Mouse (Mus musculus) c-Kit-negative CD71-positive TER-119-positive erythroid progenitor cells, embryonic 14.5 days (primary cell): Measurements from ENCODE around the gene Clrn2.
A peak's percentile ranks its signal among the peaks of the same experiment; 100 is the strongest.

ENCODE experiments used
- DNase-seq: peaks from one replicate; pipeline ENCODE4 v3.0.0-alpha.2; 2013; ENCODE audit warnings: low read depth, low spot score

The Clrn2 gene

DNA sequence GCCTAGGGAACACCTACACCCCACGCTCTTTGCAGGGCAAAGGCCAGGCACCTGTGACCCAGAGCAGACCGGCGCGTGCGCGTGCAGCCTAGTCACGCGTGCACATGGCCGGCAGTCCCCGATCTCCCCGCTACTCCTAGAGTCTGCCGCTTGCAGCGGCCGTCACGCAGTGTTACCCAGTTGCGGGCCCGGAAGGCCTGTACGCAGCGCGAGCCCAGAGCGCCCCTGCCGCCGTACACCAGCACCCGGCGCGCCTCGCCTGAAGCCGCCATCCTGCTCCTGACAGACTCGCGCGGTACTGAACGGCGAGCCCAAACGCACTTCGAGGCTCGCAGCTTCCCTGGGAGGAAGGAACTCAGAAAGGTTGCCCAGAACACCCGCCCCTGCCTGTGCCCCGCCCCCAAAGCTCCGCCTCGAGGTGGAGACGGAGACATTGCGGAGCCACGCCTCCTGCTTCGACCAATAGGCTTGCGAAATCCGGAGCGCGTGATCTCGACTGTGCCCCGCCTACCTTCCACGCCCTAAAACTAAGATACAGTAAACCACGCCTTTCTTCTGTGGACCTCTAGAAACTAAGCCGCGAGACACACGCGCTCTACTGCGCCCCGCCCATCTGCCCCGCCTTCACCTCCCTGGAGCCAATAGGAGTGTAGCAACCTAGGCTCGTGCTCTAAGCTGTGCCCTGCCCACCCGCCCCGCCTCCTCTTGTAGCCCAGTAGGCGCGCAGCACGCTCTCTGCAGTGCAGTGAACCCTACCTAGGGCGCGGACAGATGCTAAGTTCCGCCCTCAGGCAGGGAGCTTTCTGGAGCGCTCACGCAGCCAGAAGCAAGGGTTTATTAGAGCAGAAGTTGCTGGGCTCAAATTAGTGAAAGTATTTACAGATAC lies 3.5 kb upstream of the Clrn2 start, which contains the start of gene Qdpr:
Gene Qdpr (minus strand): TSS at position 406 of the 886 bp plus-strand sequence.
- peak; percentile 90 for DNase-seq

GRCm38 (mm10) chr5:45454456-45454855 lies 905 bp downstream of the Clrn2 start:
- no peak for DNase-seq

DNA sequence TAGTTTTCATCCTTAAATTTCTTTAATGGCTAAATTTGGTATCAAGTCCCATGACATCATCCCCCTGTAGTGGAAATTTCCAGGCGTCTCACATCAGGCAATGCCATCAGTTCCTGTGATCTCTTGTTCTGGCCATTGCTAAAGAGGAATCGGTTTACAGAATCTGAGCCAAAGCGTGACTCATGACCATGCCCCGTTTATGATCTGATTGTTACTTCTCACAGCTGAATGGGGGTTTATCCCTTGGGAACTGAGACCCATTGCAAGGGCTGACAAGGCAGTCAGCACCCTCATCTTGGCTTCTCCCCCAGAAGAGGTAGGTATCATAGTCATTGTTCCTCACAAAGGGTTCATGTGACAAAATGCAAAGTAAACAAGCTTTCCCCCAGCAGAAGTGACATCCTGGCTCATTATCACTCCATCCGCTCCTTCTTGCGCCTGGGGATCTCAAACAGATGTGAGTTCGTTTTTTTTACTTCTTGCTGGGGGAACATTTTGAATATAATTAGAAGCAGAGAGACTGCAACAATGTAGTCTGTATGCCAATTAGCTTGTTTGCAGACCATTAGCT lies 19.4 kb downstream of the Clrn2 start:
- DNase-seq: no peak

GRCm38 (mm10) chr5:45473521-45473920 lies 20.0 kb downstream of the Clrn2 start:
- no peak for DNase-seq

DNA sequence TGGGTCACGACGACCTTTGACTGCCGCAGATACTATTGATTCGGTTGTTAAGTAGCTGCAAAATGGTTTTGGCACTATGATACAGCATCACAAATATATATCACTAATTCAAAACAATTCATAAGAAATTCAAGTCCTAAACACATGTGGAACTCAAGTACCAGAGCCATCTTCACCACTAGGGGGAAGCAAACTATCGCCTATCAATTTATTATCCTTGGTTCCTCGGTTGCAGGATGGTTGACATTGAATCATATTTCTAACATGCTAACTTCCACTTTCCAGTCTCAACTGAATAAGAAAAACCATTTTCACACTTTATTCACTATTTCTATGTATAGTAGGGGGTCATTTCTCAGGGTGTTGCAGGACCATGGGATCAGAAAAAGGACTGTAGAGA lies 20.7 kb downstream of the Clrn2 start:
- DNase-seq: no peak

DNA sequence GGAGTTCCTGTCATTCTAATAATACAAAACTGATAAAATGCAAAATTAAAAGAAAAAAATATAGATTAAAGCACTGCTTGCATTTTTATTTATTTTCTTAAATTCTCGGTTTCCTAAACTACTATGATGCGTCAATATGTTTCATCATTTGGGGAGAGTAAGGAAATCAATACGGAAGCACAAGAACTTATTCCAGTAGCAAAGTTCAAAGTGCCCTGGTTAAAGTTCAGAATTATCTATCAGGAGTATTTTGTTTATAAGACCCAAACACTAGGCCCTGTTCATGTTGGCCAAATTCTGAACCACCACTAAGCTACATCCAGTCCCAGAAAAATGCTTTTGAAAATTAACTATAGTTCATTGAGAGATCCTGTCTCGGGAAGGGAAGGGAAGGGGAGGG lies 21.2 kb downstream of the Clrn2 start:
- no peak for DNase-seq

GRCm38 (mm10) chr5:45475771-45476170 lies 22.2 kb downstream of the Clrn2 start:
- DNase-seq: no peak

DNA sequence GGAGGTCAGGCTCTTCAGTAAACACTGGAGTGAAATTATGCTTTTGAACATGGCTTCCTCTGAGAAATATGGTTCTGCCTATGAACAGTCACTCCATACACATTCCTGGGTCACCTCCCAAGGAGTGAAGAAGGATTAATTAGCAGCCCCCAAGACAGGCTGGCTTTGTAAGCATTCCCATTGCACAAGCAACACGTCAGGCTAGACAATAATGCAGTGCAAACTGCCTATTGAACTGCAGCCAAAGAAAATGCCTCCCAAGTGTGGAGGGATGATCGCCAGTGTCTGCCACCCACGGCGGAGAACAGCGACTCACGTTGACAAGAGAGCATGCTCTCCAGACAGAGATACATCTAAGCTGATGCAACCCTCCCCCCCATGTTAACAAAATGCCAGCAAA lies 22.7 kb downstream of the Clrn2 start:
- no peak for DNase-seq

GRCm38 (mm10) chr5:45477601-45478000 lies 24.1 kb downstream of the Clrn2 start:
- DNase-seq: no peak

DNA sequence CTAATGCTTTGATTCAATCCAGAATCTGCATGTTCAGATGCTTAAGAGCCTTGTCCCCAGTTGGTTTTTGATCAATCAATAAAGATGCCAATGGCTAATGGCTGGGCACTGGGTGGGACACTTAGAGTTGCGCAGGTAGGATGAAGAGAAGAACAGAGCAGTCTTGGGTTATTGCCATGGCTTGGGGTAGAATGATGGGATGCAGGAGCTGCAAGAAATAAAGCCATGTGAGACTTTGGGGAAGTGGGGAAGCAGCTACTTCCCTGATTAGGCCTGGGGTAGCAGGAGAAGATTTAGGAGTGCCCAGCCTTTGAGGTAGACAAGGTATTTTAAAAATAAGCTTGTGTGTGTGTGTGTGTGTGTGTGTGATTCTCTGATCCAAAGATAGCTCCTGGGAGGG lies 26.5 kb downstream of the Clrn2 start:
- no peak for DNase-seq

- DNase-seq: no peak
Observed at GRCm38 (mm10) chr5:45481125-45481524, 27.6 kb downstream of the Clrn2 start.

GRCm38 (mm10) chr5:45482607-45483006 lies 29.1 kb downstream of the Clrn2 start:
- no peak for DNase-seq

- DNase-seq: no peak
Observed at GRCm38 (mm10) chr5:45483654-45484053, 30.1 kb downstream of the Clrn2 start.

- no peak for DNase-seq
Observed at GRCm38 (mm10) chr5:45491776-45492175, 38.2 kb downstream of the Clrn2 start.

- peak; percentile 87 for DNase-seq
Observed at GRCm38 (mm10) chr5:45493191-45494092, 39.9 kb downstream of the Clrn2 start, which contains the start of gene Lap3. TSS of gene Lap3 (plus strand) at chr5:45493374.

- no peak for DNase-seq
Observed at GRCm38 (mm10) chr5:45494093-45494755, 40.7 kb downstream of the Clrn2 start.

- no peak for DNase-seq
Observed at GRCm38 (mm10) chr5:45495429-45495975, 42.0 kb downstream of the Clrn2 start.

DNA sequence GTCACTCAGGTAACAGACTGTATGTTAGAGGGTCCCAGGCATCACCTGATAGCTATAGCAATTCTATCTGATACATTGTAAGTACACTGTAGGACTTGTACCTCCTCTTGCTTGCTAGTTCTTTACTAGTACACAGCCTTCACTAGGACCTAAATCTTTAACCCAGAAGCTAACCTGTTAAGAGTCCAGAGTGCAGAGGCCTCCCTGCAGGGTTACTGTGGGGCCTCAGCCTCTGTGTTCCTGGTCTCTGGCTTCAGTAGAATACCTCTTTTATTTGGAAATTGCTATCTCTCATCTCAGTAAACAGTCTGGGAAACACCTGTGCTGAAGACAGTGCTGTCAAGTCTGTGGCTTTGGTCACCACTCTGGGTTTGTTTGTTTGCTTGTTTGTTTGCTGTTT lies 42.5 kb downstream of the Clrn2 start:
- no peak for DNase-seq

DNA sequence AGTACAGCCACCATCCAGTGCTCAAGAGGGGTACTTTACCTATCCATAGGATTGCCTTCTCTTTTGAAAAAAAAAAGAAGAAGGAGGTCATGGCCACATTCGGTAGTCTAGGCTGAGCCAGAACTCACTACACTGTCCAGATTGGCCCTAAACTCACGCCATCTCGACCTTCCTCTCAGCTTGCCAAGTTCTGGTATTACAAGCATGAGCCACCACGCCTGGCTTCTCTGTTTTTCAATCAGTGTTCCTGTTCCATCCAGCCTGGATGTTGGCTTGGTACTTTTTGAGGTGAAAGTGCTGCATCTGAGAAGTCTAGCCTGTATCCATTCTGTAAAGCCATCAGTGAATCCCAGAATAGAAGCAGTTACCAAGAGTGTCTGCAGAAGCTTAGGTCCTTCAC lies 42.9 kb downstream of the Clrn2 start:
- DNase-seq: no peak

- no peak for DNase-seq
Observed at GRCm38 (mm10) chr5:45496930-45497550, 43.5 kb downstream of the Clrn2 start.

GRCm38 (mm10) chr5:45497564-45497963 lies 44.0 kb downstream of the Clrn2 start:
- DNase-seq: no peak
